In genomic region chr4:44012376-44013367, GRCm38 (mm10) we compare ENCODE assay signal across 8 mouse cellular contexts. TPM values are rescaled to one million over a fixed set of nuclear protein-coding genes. Genes with fewer than 3 reads are reported as not detected.
DNase-seq lines count a peak whose midpoint lies in the region; ATAC-seq and TF ChIP-seq lines count a peak whose summit lies in the region.

No protein-coding gene starts in this region.

- peak overlapping the region; percentile 93 for H3K9ac ChIP-seq in forebrain, embryonic 14.5 days (ENCODE audit: low read length)

- H3K4me2 ChIP-seq in forebrain, embryonic 14.5 days (ENCODE audit: low read length) = peak overlapping the region; percentile 98

- H3K4me3 ChIP-seq in forebrain, embryonic 14.5 days (ENCODE audit: low read depth, low read length) = peak overlapping the region; percentile 98
- peak overlapping the region; percentile 73 for H3K4me3 ChIP-seq in lung, adult 2 months (replicated peaks; ENCODE audit: extremely low read depth, low read depth, low read length)

- H3K27me3 ChIP-seq in forebrain, embryonic 14.5 days (replicated peaks; ENCODE audit: control insufficient read depth, insufficient read depth, low read length) = no peaks in the 10 kb centered on the region

- no peaks in the 10 kb centered on the region for H3K9me3 ChIP-seq in forebrain, embryonic 14.5 days (replicated peaks; ENCODE audit: control insufficient read depth, low read length)

- peak overlapping the region; percentile 53 for H3K27ac ChIP-seq in forebrain, embryonic 14.5 days (ENCODE audit: low read depth, low read length)

- H3K36me3 ChIP-seq in forebrain, embryonic 14.5 days (ENCODE audit: control insufficient read depth, insufficient read depth, low read length) = no peaks in the 10 kb centered on the region

- peak; percentile 84; the same call in 1 of the 2 replicates for TF ChIP-seq POLR2A in lung, adult 2 months (IDR thresholded peaks at IDR 0.05; ENCODE audit: borderline replicate concordance, extremely low read depth, low read depth, low read length)

- TF ChIP-seq CTCF in lung, adult 2 months (IDR thresholded peaks at IDR 0.05; ENCODE audit: insufficient read depth, low read length) = no peak

- DNase-seq in ES-CJ7 (ENCODE audit: low read depth, low spot score) = peak; percentile 97
- DNase-seq in cerebellum, adult 11 months = peak; percentile 90
- peak; percentile 98 for DNase-seq in forebrain, embryonic 14.5 days (ENCODE audit: low spot score)
- peak; percentile 93 for DNase-seq in heart, postnatal 25 days (ENCODE audit: low spot score)
- peak; percentile 93 to 97 for DNase-seq in layer of hippocampus, adult 18-20 months (ENCODE audit: low spot score in 2 of 2)
- peak; percentile 86 for DNase-seq in lung, adult 2 months
- peak; percentile 87 to 91 for DNase-seq in thymus, adult 18-20 months

- peak; percentile 100 for ATAC-seq in forebrain, embryonic 14.5 days
- peak; percentile 86 for ATAC-seq in neutrophil, adult 5-6 weeks (ENCODE audit: extremely low read depth, insufficient number of reproducible peaks, low FRiP score, poor library complexity, severe bottlenecking)

- peaks cover 14% of the 10 kb centered on the region for H3K4me1 ChIP-seq in forebrain, embryonic 14.5 days (ENCODE audit: control insufficient read depth, insufficient read depth, low read length)
- H3K4me1 ChIP-seq in lung, adult 2 months (ENCODE audit: control insufficient read depth, insufficient read depth, low read length) = peaks cover 7% of the 10 kb centered on the region

- intact Hi-C loops in heart, postnatal 25 days (cut with DNase I) = no loop called here

- WGBS in forebrain, embryonic 14.5 days = under 1% methylated on average over 77 of the region's 77 CpGs
- under 1% methylated on average over 77 of the region's 77 CpGs for WGBS in lung, adult 2 months

RNA-seq across cellular contexts. Expression of gene Clta, which starts 8.4 kb away (rescaled TPM):
- 303 and 306 TPM in 2 replicates for polyA plus RNA-seq in forebrain, embryonic 14.5 days (2014; fragmentation: Nextera tagmentation; extraction: Ambion mirVana)
- 10 to 100 TPM; 77.8 to 84.2 TPM for total RNA-seq in heart, postnatal 25 days (2021)
- 100 to 1,000 TPM; 284 to 304 TPM for total RNA-seq in layer of hippocampus, adult 18-20 months (2021)
- 165 and 187 TPM in 2 replicates for polyA plus RNA-seq in lung, adult 2 months (2012; rRNA removed)
- total RNA-seq in neutrophil, adult 5-6 weeks (2017) = 339 TPM in 2 replicates

RNA-seq across cellular contexts. Expression of gene Ccin, which starts 29.4 kb away (rescaled TPM):
- not detected in 2 replicates for polyA plus RNA-seq in forebrain, embryonic 14.5 days (2014; fragmentation: Nextera tagmentation; extraction: Ambion mirVana)
- total RNA-seq in heart, postnatal 25 days (2021) = not detected
- total RNA-seq in layer of hippocampus, adult 18-20 months (2021) = not detected
- polyA plus RNA-seq in lung, adult 2 months (2012; rRNA removed) = 0.07 and 0.14 TPM in 2 replicates
- total RNA-seq in neutrophil, adult 5-6 weeks (2017) = 1.6 and 3.6 TPM in 2 replicates

RNA-seq across cellular contexts. Expression of gene Glipr2, which starts 55.5 kb away (rescaled TPM):
- 37.0 and 41.8 TPM in 2 replicates for polyA plus RNA-seq in forebrain, embryonic 14.5 days (2014; fragmentation: Nextera tagmentation; extraction: Ambion mirVana)
- 1 to 10 TPM; 3.6 to 4.3 TPM for total RNA-seq in heart, postnatal 25 days (2021)
- 1 to 10 TPM; 3.3 to 4.0 TPM for total RNA-seq in layer of hippocampus, adult 18-20 months (2021)
- polyA plus RNA-seq in lung, adult 2 months (2012; rRNA removed) = 14.3 and 18.1 TPM in 2 replicates
- total RNA-seq in neutrophil, adult 5-6 weeks (2017) = 257 and 262 TPM in 2 replicates

Comparison
In these comparisons a context has a peak if more than half of its experiments do, and no peak if none do; other contexts are left out.
1. Peak in every context shown above with its lines: DNase-seq, ATAC-seq, H3K4me3 ChIP-seq and H3K27ac ChIP-seq.
2. RNA of gene Glipr2, which starts 55.5 kb away (total RNA-seq): 257 to 262 TPM in neutrophil, adult 5-6 weeks; 3.6 to 4.3 TPM in heart, postnatal 25 days and 3.3 to 4.0 TPM in layer of hippocampus, adult 18-20 months; every median in the first group is over 10 times any median in the second.